Mouse (Mus musculus) spleen, adult 2 months (tissue): Measurements from ENCODE around the gene Tmtc3.

Experiments
- CTCF ChIP-seq: fragments of 200-500 bp; IDR thresholded peaks from 2 replicates; pipeline ENCODE4 v1.5.1; 2011; ENCODE audit warnings: mild to moderate bottlenecking, inconsistent platforms; ENCODE audit not compliant: insufficient read depth, insufficient read length, insufficient replicate concordance; ENCODE audit errors: extremely low read depth
- POLR2A ChIP-seq: fragments of 200-500 bp; IDR thresholded peaks from 2 replicates; pipeline ENCODE4 v1.6.1; 2011; ENCODE audit warnings: low read depth, low read length, inconsistent platforms

DNA sequence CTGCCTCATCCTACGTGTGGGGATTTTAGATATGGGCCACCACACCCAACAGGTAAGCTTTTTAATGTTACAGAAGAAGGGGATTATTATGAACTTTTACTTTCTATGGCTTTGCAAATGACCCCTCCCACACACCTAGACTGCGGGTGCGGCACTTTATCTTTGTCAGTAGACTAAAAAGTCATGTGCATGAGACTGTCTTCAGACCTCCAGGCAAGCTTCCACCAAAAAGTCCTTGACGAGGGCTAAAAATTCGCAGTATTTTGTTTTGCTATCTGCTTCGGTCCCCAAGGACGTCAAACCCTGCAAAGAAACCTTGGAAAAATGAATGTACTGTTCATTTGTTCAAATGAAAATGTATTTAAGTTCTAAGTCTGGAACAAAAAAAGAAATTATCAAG, 71.6 kb downstream of the Tmtc3 start:
- TF ChIP-seq POLR2A = no peak
- no peak for TF ChIP-seq CTCF
